Mouse (Mus musculus): Measurements from ENCODE around the gene Zfand4.

- no peak for TF ChIP-seq GATA1 (IDR thresholded peaks at IDR 0.05; ENCODE audit: borderline replicate concordance, low read length)
- no peak for TF ChIP-seq CTCF (IDR thresholded peaks at IDR 0.05; ENCODE audit: low read depth, low read length)
- TF ChIP-seq TAL1 (conservative IDR thresholded peaks at IDR 0.05; ENCODE audit: low read depth, low read length) = no peak
- no peak for TF ChIP-seq GATA2 (IDR thresholded peaks at IDR 0.05; ENCODE audit: borderline replicate concordance, low read depth, low read length)
- no peak for TF ChIP-seq POLR2AphosphoS5 (IDR thresholded peaks at IDR 0.05; ENCODE audit: insufficient replicate concordance, low read depth, low read length)
Observed at GRCm38 (mm10) chr6:116331396-116331795, 67.4 kb downstream of the Zfand4 start.
